ENCODE assay signal across 9 mouse cellular contexts in genomic region chr12:90425276-90426063, GRCm38 (mm10).
DNase-seq lines count a peak whose midpoint lies in the region; ATAC-seq lines count a peak whose summit lies in the region.
"Had no signal": no experiment of that assay in that cellular context is flagged by ENCODE, and none has a peak within 500 bp of the region (broad histone marks: within the 10 kb centered on the region; RNA-seq: fewer than 3 reads in every experiment).

No protein-coding gene starts in this region.

- peak; percentile 4 for DNase-seq in heart, postnatal 4 days
- no peak for DNase-seq in heart, adult 9 months (ENCODE audit: low spot score in 2 of 2)
- DNase-seq in cerebellum, postnatal 25 days, result peak; percentile 98
- peak; percentile 14 for DNase-seq in left cerebral cortex, adult 11 months (ENCODE audit: low spot score)
- peak; percentile 18 for DNase-seq in right cerebral cortex, postnatal 4 days
- no peak for DNase-seq in thymus, postnatal 14 days
- no peak for DNase-seq in lung, postnatal 10 days
- DNase-seq: kidney, postnatal 4 days had no signal

- no peak for ATAC-seq in erythroid progenitor cell, adult 5-6 weeks (replicated peaks; ENCODE audit: low FRiP score, poor library complexity, severe bottlenecking)

Comparison
In these comparisons a context has a peak if more than half of its experiments do, and no peak if none do; other contexts are left out.
1. DNase-seq: peak in heart, postnatal 4 days (single experiment), cerebellum, postnatal 25 days (2 of 2), left cerebral cortex, adult 11 months (single experiment) and right cerebral cortex, postnatal 4 days (single experiment); none in heart, adult 9 months (0 of 2), thymus, postnatal 14 days (single experiment) and lung, postnatal 10 days (single experiment).